Mouse (Mus musculus) MEL (cell line): ENCODE data around the gene Il3. TPM values are rescaled to one million over a fixed set of nuclear protein-coding genes. Genes with fewer than 3 reads are reported as not detected.
A peak's percentile ranks its signal among the peaks of the same experiment; 100 is the strongest.

Experiments
- DNase-seq: peaks from one replicate; pipeline ENCODE4 v3.0.0; 2011; ENCODE audit warnings: low read depth, low spot score
- H3K27ac ChIP-seq: 2 replicates; pipeline ENCODE4 v1.5.1; 2012; ENCODE audit warnings: low read depth, mild to moderate bottlenecking, control low read depth, low read length, moderate library complexity; ENCODE audit not compliant: control insufficient read depth
- H3K27me3 ChIP-seq, 2 experiments: fragments of 150-350 bp in 1 of 2; sonication (generic) in 1 of 2; 2 replicates each; pipeline ENCODE4 v1.6.1; 2012; ENCODE audit warnings: low read length in 2 of 2, mild to moderate bottlenecking in 2 of 2, improper control_type of control experiment in 1 of 2, moderate library complexity in 1 of 2; ENCODE audit not compliant: insufficient read depth in 2 of 2, control insufficient read depth in 1 of 2
- H3K36me3 ChIP-seq, 2 experiments: 2 replicates each; pipeline ENCODE4 v1.6.1; 2012 to 2014; ENCODE audit warnings: low read length in 2 of 2, improper control_type of control experiment in 1 of 2, inconsistent platforms in 1 of 2, mild to moderate bottlenecking in 1 of 2; ENCODE audit not compliant: insufficient read depth in 2 of 2, control insufficient read depth in 1 of 2
- H3K4me1 ChIP-seq, 2 experiments: fragments of 150-350 bp in 1 of 2; sonication (generic) in 1 of 2; 2 replicates each; pipeline ENCODE4 v1.6.1; 2012; ENCODE audit warnings: low read length in 2 of 2, improper control_type of control experiment in 1 of 2, mild to moderate bottlenecking in 1 of 2; ENCODE audit not compliant: insufficient read depth in 2 of 2, control insufficient read depth in 1 of 2
- H3K4me3 ChIP-seq, 2 experiments: fragments of 150-350 bp in 1 of 2; sonication (generic) in 1 of 2; 2 replicates each; pipeline ENCODE4 v1.5.1; 2012; ENCODE audit warnings: low read depth in 2 of 2, low read length in 2 of 2, mild to moderate bottlenecking in 2 of 2, moderate library complexity in 2 of 2, control low read depth in 1 of 2, improper control_type of control experiment in 1 of 2; ENCODE audit not compliant: control insufficient read depth in 1 of 2, insufficient read depth in 1 of 2
- H3K79me2 ChIP-seq: 2 replicates; pipeline ENCODE4 v1.6.1; 2012; ENCODE audit warnings: mild to moderate bottlenecking, low read length, moderate library complexity; ENCODE audit not compliant: control insufficient read depth, poor library complexity, insufficient read depth
- H3K9ac ChIP-seq: 2 replicates; pipeline ENCODE4 v1.6.1; 2012; ENCODE audit warnings: low read depth, mild to moderate bottlenecking, control low read depth, low read length, moderate library complexity; ENCODE audit not compliant: control insufficient read depth, poor library complexity, severe bottlenecking
- H3K9me3 ChIP-seq: fragments of 150-350 bp; sonication (generic); replicated peaks from 2 replicates; pipeline ENCODE4 v1.6.1; 2012; ENCODE audit warnings: mild to moderate bottlenecking, low read length, improper control_type of control experiment, moderate library complexity; ENCODE audit not compliant: insufficient read depth
- BHLHE40 ChIP-seq: IDR thresholded peaks from 2 replicates; pipeline ENCODE4 v1.6.1; 2012; ENCODE audit warnings: low read depth, mild to moderate bottlenecking, inconsistent platforms, low read length, improper control_type of control experiment, borderline replicate concordance
- CHD1 ChIP-seq: IDR thresholded peaks from 2 replicates; pipeline ENCODE4 v1.6.1; 2012; ENCODE audit warnings: low read depth, mild to moderate bottlenecking, inconsistent platforms, low read length, improper control_type of control experiment
- CHD2 ChIP-seq: IDR thresholded peaks from 2 replicates; pipeline ENCODE4 v1.6.1; 2011; ENCODE audit warnings: low read length, improper control_type of control experiment
- ELF1 ChIP-seq: IDR thresholded peaks from 2 replicates; pipeline ENCODE4 v1.6.1; 2014; ENCODE audit warnings: low read depth, mild to moderate bottlenecking, inconsistent platforms, low read length, improper control_type of control experiment, moderate library complexity
- GATA1 ChIP-seq: IDR thresholded peaks from 2 replicates; pipeline ENCODE4 v1.6.1; 2011; ENCODE audit warnings: low read depth, low read length, improper control_type of control experiment
- HCFC1 ChIP-seq: IDR thresholded peaks from 2 replicates; pipeline ENCODE4 v1.6.1; 2012; ENCODE audit warnings: low read depth, mild to moderate bottlenecking, inconsistent platforms, low read length, improper control_type of control experiment, moderate library complexity
- JUND ChIP-seq: IDR thresholded peaks from 2 replicates; pipeline ENCODE4 v1.6.1; 2011; ENCODE audit warnings: low read depth, mild to moderate bottlenecking, improper control_type of control experiment, low read length
- KAT2A ChIP-seq: conservative IDR thresholded peaks from 2 replicates; pipeline ENCODE4 v1.6.1; 2012; ENCODE audit warnings: low read depth, low read length, improper control_type of control experiment, inconsistent platforms
- MAX ChIP-seq: IDR thresholded peaks from 2 replicates; pipeline ENCODE4 v1.6.1; 2011; ENCODE audit warnings: low read length, improper control_type of control experiment
- MYB ChIP-seq: IDR thresholded peaks from 2 replicates; pipeline ENCODE4 v1.6.1; 2011; ENCODE audit warnings: mild to moderate bottlenecking, low read depth, low read length, improper control_type of control experiment
- POLR2A ChIP-seq, 2 experiments: IDR thresholded peaks; 2 replicates each; pipeline ENCODE4 v1.6.1; 2011 to 2012; ENCODE audit warnings: low read length in 2 of 2, mild to moderate bottlenecking in 2 of 2, control low read depth in 1 of 2, improper control_type of control experiment in 1 of 2, low read depth in 1 of 2, moderate library complexity in 1 of 2; ENCODE audit not compliant: control insufficient read depth in 1 of 2, insufficient read depth in 1 of 2, poor library complexity in 1 of 2
- POLR2AphosphoS2 ChIP-seq: IDR thresholded peaks from 2 replicates; pipeline ENCODE4 v1.6.1; 2011; ENCODE audit warnings: low read length, improper control_type of control experiment
- RCOR1 ChIP-seq: IDR thresholded peaks from 2 replicates; pipeline ENCODE4 v1.6.1; 2012; ENCODE audit warnings: low read depth, mild to moderate bottlenecking, inconsistent platforms, low read length, improper control_type of control experiment
- USF1 ChIP-seq: IDR thresholded peaks from 2 replicates; pipeline ENCODE4 v1.6.1; 2014; ENCODE audit warnings: low read depth, mild to moderate bottlenecking, inconsistent platforms, low read length, improper control_type of control experiment, moderate library complexity
- USF2 ChIP-seq, 2 experiments: IDR thresholded peaks; 2 replicates each; pipeline ENCODE4 v1.6.1; 2011 to 2012; ENCODE audit warnings: improper control_type of control experiment in 2 of 2, low read length in 2 of 2, borderline replicate concordance in 1 of 2, inconsistent platforms in 1 of 2, low read depth in 1 of 2, mild to moderate bottlenecking in 1 of 2; ENCODE audit not compliant: insufficient read depth in 1 of 2
- ZMIZ1 ChIP-seq: IDR thresholded peaks from 2 replicates; pipeline ENCODE4 v1.6.1; 2012; ENCODE audit warnings: low read depth, mild to moderate bottlenecking, inconsistent platforms, low read length, improper control_type of control experiment, moderate library complexity
- polyA plus RNA-seq, 2 experiments: library from polyadenylated mRNA; stranded (reverse) in 1 of 2; unstranded in 1 of 2; fragments of >175 nt in 1 of 2; fragments of >200 nt in 1 of 2; gene quantifications; 2 replicates each; pipeline versions ENCODE4 v1.2.1 to v1.2.4; 2012; ENCODE audit warnings: low replicate concordance in 2 of 2, low read depth in 1 of 2; ENCODE audit not compliant: insufficient read length in 2 of 2, insufficient read depth in 1 of 2, missing spikeins in 1 of 2
- total RNA-seq: library from RNA; depleted of rRNA; stranded (reverse); fragments of 300-350 nt; gene quantifications from 2 replicates; pipeline ENCODE4 v1.2.3, GENCODE M21; 2012

The Il3 gene
- total and polyA plus RNA-seq, 3 experiments: not detected

GRCm38 (mm10) chr11:54236939-54237338, 30.1 kb downstream of the Il3 start:
- Histone ChIP-seq H3K27me3 (no peaks in the 10 kb centered on the region; a peak in 1 of 4 replicates), H3K79me2 (no peaks in the 10 kb centered on the region), H3K4me1 (peaks cover 0 to 6% of the 10 kb centered on the region in 2 experiments; a peak in 2 of 4 replicates), H3K36me3 (no peaks in the 10 kb centered on the region), H3K9me3 (no peaks in the 10 kb centered on the region), H3K27ac (no peak overlapping the region), H3K9ac (no peak overlapping the region), H3K4me3 (no peak overlapping the region)
- 0 out of 2 replicates have a peak, but pooled peaks have one; percentile 17 for TF ChIP-seq BHLHE40
- no peak for TF ChIP-seq CHD2
- peak; percentile 59 for DNase-seq

GRCm38 (mm10) chr11:54227478-54227877, 39.6 kb downstream of the Il3 start:
- TF ChIP-seq USF1 (no peak), JUND (no peak), CHD1 (no peak), MAX (no peak), GATA1 (no peak), HCFC1 (no peak), ZMIZ1 (no peak)
- no peaks in the 10 kb centered on the region for H3K79me2 ChIP-seq
- no peak overlapping the region for H3K4me3 ChIP-seq
- no peak overlapping the region for H3K9ac ChIP-seq
- H3K27ac ChIP-seq: no peak overlapping the region
- DNase-seq: no peak
- H3K9me3 ChIP-seq: no peaks in the 10 kb centered on the region
- peaks cover 1 to 3% of the 10 kb centered on the region in 2 experiments; a peak in 3 of 4 replicates for H3K27me3 ChIP-seq
- no peaks in the 10 kb centered on the region for H3K4me1 ChIP-seq
- H3K36me3 ChIP-seq: no peaks in the 10 kb centered on the region

GRCm38 (mm10) chr11:54224475-54224986, 42.5 kb downstream of the Il3 start:
- Histone ChIP-seq H3K79me2 (no peaks in the 10 kb centered on the region), H3K9ac (no peak overlapping the region), H3K4me1 (no peaks in the 10 kb centered on the region; a peak in 1 of 4 replicates), H3K36me3 (no peaks in the 10 kb centered on the region), H3K27ac (no peak overlapping the region)
- TF ChIP-seq ELF1 (no peak), POLR2A (IDR thresholded peaks at IDR 0.05; ENCODE audit: control insufficient read depth in 1 of 2, insufficient read depth in 1 of 2, low read depth in 1 of 2, low read length in 2 of 2, poor library complexity in 1 of 2) (no peak), POLR2AphosphoS2 (no peak), USF2 (IDR thresholded peaks at IDR 0.05; ENCODE audit: borderline replicate concordance in 1 of 2, insufficient read depth in 1 of 2, low read depth in 1 of 2, low read length in 2 of 2) (no peak), JUND (no peak), MYB (no peak), KAT2A (no peak), RCOR1 (no peak)
- TF ChIP-seq, all 39 proteins: peak for 0
- no peak for DNase-seq
- no peaks in the 10 kb centered on the region for H3K9me3 ChIP-seq
- peaks cover 0 to 1% of the 10 kb centered on the region in 2 experiments; a peak in 3 of 4 replicates for H3K27me3 ChIP-seq
- no peak overlapping the region for H3K4me3 ChIP-seq
